In the genomic region with DNA sequence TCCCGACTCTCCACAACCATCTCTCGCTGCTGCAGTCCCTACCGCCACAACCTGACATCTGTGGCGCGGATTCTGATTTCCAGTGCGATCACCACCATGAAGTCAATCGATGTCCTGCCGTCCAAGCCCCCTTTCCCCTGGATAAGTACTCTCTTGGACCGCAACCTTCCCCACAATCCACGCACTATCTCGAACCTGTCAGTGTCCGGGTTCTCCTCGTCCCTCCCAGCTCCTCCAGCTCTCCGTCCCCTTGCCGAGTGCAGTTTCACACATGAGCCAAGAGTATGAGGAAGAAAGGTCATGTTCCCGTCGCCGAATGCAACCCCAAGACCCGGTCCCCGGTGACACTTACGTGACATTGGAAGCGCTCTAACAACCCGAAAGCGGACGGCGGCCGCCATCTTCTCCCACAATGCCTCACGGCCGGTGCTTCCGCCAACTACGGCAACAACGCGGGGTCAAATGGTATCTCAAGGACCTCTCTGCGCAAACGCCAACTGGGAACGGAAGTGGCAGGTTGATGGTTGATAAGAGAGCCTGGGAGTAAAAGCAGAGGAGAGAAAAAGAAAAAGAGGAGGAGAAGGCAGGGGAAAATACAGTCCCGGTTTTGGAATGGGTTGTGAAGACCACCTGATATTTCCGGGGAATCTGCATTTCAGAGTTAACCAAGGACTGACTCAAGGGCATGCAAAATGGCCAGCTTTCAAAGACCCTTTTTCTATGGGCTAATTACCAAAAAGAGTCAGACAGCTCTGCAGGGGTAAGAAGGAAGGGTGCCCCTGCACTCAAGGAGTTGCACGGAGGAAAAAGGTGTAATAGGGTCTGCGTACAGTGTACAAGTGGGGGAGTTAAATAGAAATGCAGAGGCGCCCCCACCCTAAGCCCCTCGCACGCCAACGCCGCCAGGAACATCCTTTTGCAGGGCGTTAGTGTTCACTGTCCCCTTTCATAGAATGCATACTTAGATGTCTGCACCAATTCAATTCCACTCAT, we compare ENCODE assay signal across 8 mouse cellular contexts. TPM values are rescaled to one million over a fixed set of nuclear protein-coding genes. Genes with fewer than 3 reads are reported as not detected.
DNase-seq lines count a peak whose midpoint lies in the region; ATAC-seq and TF ChIP-seq lines count a peak whose summit lies in the region.

TSS of gene Ndufa9 (minus strand) at position 425 of the 993 bp plus-strand sequence.

- peaks cover 6% of the 10 kb centered on the region for H3K36me3 ChIP-seq in heart, embryonic 12.5 days
- 0 out of 2 replicates have a peak, but pooled peaks cover 3% of the 10 kb centered on the region for H3K36me3 ChIP-seq in kidney, postnatal 0 days (ENCODE audit: insufficient read depth, low read length)
- peaks cover 4% of the 10 kb centered on the region; the same call in 1 of the 2 replicates for H3K36me3 ChIP-seq in liver, embryonic 11.5 days (ENCODE audit: control insufficient read depth, insufficient read depth, low read length)
- no peaks in the 10 kb centered on the region; the same call in 1 of the 2 replicates for H3K36me3 ChIP-seq in stomach, embryonic 14.5 days (ENCODE audit: control insufficient read depth, insufficient read depth, low read length)

- peaks cover 3% of the 10 kb centered on the region for H3K27me3 ChIP-seq in heart, embryonic 12.5 days (replicated peaks)
- H3K27me3 ChIP-seq in kidney, postnatal 0 days (ENCODE audit: insufficient read depth, low read length): no peaks in the 10 kb centered on the region
- H3K27me3 ChIP-seq in liver, embryonic 11.5 days (replicated peaks; ENCODE audit: control insufficient read depth, insufficient read depth, low read length): no peaks in the 10 kb centered on the region
- no peaks in the 10 kb centered on the region for H3K27me3 ChIP-seq in stomach, embryonic 14.5 days (ENCODE audit: control insufficient read depth, insufficient read depth, low read length)

- ATAC-seq in erythroid progenitor cell, adult 5-6 weeks (replicated peaks; ENCODE audit: low FRiP score, poor library complexity, severe bottlenecking): peak; percentile 95
- peak; percentile 86 for ATAC-seq in heart, embryonic 12.5 days (ENCODE audit: insufficient number of reproducible peaks, low FRiP score)
- ATAC-seq in kidney, postnatal 0 days (replicated peaks; ENCODE audit: low FRiP score, low read depth): peak; percentile 88
- peak; percentile 87 for ATAC-seq in liver, embryonic 11.5 days (replicated peaks; ENCODE audit: low FRiP score)
- ATAC-seq in stomach, embryonic 14.5 days (ENCODE audit: insufficient number of reproducible peaks, insufficient read depth, low FRiP score, low read depth): peak; percentile 83

- peaks cover 19% of the 10 kb centered on the region for H3K4me1 ChIP-seq in heart, embryonic 12.5 days (replicated peaks)
- peaks cover 8% of the 10 kb centered on the region for H3K4me1 ChIP-seq in kidney, postnatal 0 days (replicated peaks; ENCODE audit: insufficient read depth, low read length)
- peaks cover 8% of the 10 kb centered on the region for H3K4me1 ChIP-seq in liver, embryonic 11.5 days (replicated peaks; ENCODE audit: control insufficient read depth, insufficient read depth, low read length)
- peaks cover 12% of the 10 kb centered on the region for H3K4me1 ChIP-seq in stomach, embryonic 14.5 days (ENCODE audit: control insufficient read depth, insufficient read depth, low read length)

- H3K4me3 ChIP-seq in heart, embryonic 12.5 days: peak within 1 kb of the TSS; percentile 91
- peak within 1 kb of the TSS; percentile 87 for H3K4me3 ChIP-seq in kidney, postnatal 0 days (replicated peaks; ENCODE audit: low read depth, low read length)
- H3K4me3 ChIP-seq in liver, embryonic 11.5 days (ENCODE audit: low read depth, low read length): peak within 1 kb of the TSS; percentile 91
- peak within 1 kb of the TSS; percentile 75 for H3K4me3 ChIP-seq in stomach, embryonic 14.5 days (ENCODE audit: low read depth, low read length)

- H3K9ac ChIP-seq in heart, embryonic 12.5 days: peak within 1 kb of the TSS; percentile 91
- peak within 1 kb of the TSS; percentile 88 for H3K9ac ChIP-seq in kidney, postnatal 0 days (ENCODE audit: low read depth, low read length)
- H3K9ac ChIP-seq in liver, embryonic 11.5 days (ENCODE audit: low read depth, low read length): peak within 1 kb of the TSS; percentile 91
- H3K9ac ChIP-seq in stomach, embryonic 14.5 days (replicated peaks; ENCODE audit: low read depth, low read length): peak within 1 kb of the TSS; percentile 88

- TF ChIP-seq CTCF in kidney, postnatal 0 days (IDR thresholded peaks at IDR 0.05; ENCODE audit: low read depth): no peak

- no peaks in the 10 kb centered on the region for H3K9me3 ChIP-seq in heart, embryonic 12.5 days (replicated peaks)
- no peaks in the 10 kb centered on the region for H3K9me3 ChIP-seq in kidney, postnatal 0 days (replicated peaks; ENCODE audit: low read length)
- no peaks in the 10 kb centered on the region for H3K9me3 ChIP-seq in liver, embryonic 11.5 days (ENCODE audit: control insufficient read depth, low read length)
- H3K9me3 ChIP-seq in stomach, embryonic 14.5 days (ENCODE audit: control insufficient read depth, low read depth, low read length): no peaks in the 10 kb centered on the region

- peak within 1 kb of the TSS; percentile 92 for H3K4me2 ChIP-seq in heart, embryonic 12.5 days
- peak within 1 kb of the TSS; percentile 65 for H3K4me2 ChIP-seq in kidney, postnatal 0 days (ENCODE audit: low read length)
- H3K4me2 ChIP-seq in liver, embryonic 11.5 days: peak within 1 kb of the TSS; percentile 92
- peak within 1 kb of the TSS; percentile 82 for H3K4me2 ChIP-seq in stomach, embryonic 14.5 days (replicated peaks; ENCODE audit: low read depth, low read length)

- H3K27ac ChIP-seq in heart, embryonic 12.5 days (ENCODE audit: poor library complexity, severe bottlenecking): peak within 1 kb of the TSS; percentile 45; the same call in 1 of the 2 replicates
- peak within 1 kb of the TSS; percentile 71; the same call in 1 of the 2 replicates for H3K27ac ChIP-seq in kidney, postnatal 0 days
- H3K27ac ChIP-seq in liver, embryonic 11.5 days (ENCODE audit: low read depth, low read length): peak within 1 kb of the TSS; percentile 23; the same call in 1 of the 2 replicates
- no peak within 1 kb of the TSS for H3K27ac ChIP-seq in stomach, embryonic 14.5 days (ENCODE audit: low read length)

- peak; percentile 93 for DNase-seq in CD4-positive helper T cell, adult 2 months (ENCODE audit: low read depth, low spot score)
- peak; percentile 91 for DNase-seq in brain, embryonic 18.5 days (ENCODE audit: low read depth, low spot score)
- DNase-seq in kidney, postnatal 0 days (ENCODE audit: low spot score): peak; percentile 96
- peak; percentile 90 for DNase-seq in liver, embryonic 11.5 days (ENCODE audit: low spot score)
- peak; percentile 95 for DNase-seq in naive thymus-derived CD4-positive, alpha-beta T cell, adult 2 months (ENCODE audit: low read depth)

- WGBS in heart, embryonic 12.5 days: 7% methylated on average over 46 of the region's 46 CpGs
- WGBS in kidney, postnatal 0 days: 10% methylated on average over 46 of the region's 46 CpGs
- WGBS in liver, embryonic 11.5 days: 7% methylated on average over 46 of the region's 46 CpGs
- 6% methylated on average over 46 of the region's 46 CpGs for WGBS in stomach, embryonic 14.5 days

RNA-seq across cellular contexts. Expression of gene Ndufa9, which starts in this region (rescaled TPM):
- 16.9 and 49.9 TPM in 2 replicates for total RNA-seq in erythroid progenitor cell, adult 5-6 weeks (2015; ENCODE audit: low replicate concordance)
- total RNA-seq in erythroid progenitor cell, adult 5-6 weeks (2017; ENCODE audit: low replicate concordance): 25.2 and 55.3 TPM in 2 replicates
- 346 and 353 TPM in 2 replicates for polyA plus RNA-seq in heart, embryonic 12.5 days (2016; fragmentation: Nextera tagmentation; extraction: Ambion mirVana)
- 298 and 340 TPM in 2 replicates for polyA plus RNA-seq in kidney, postnatal 0 days (2015; fragmentation: Nextera tagmentation; extraction: Ambion mirVana)
- 228 and 234 TPM in 2 replicates for polyA plus RNA-seq in liver, embryonic 11.5 days (2014; fragmentation: Nextera tagmentation; extraction: Ambion mirVana)
- 180 and 200 TPM in 2 replicates for polyA plus RNA-seq in stomach, embryonic 14.5 days (2014; fragmentation: Nextera tagmentation; extraction: Ambion mirVana)
